Mouse (Mus musculus) natural killer cell, adult 2 months (primary cell): Measurements from ENCODE around the gene Fdxacb1.

Source experiments
- DNase-seq, 2 experiments: peaks; one replicate each; pipeline ENCODE4 v3.0.0; 2022; ENCODE audit warnings: low spot score in 2 of 2

The Fdxacb1 gene

GRCm38 (mm10) chr9:50803055-50803671, 35.1 kb downstream of the Fdxacb1 start:
- no peak for DNase-seq

- no peak for DNase-seq
These were observed 40.4 kb downstream of the Fdxacb1 start for GRCm38 (mm10) chr9:50808471-50808870.

- no peak for DNase-seq
These were observed 41.1 kb downstream of the Fdxacb1 start for GRCm38 (mm10) chr9:50809146-50809545.

GRCm38 (mm10) chr9:50811187-50811586, 43.2 kb downstream of the Fdxacb1 start:
- no peak for DNase-seq

- DNase-seq, result no peak
These were observed 43.7 kb downstream of the Fdxacb1 start for GRCm38 (mm10) chr9:50811746-50812145.

GRCm38 (mm10) chr9:50813796-50814195, 45.8 kb downstream of the Fdxacb1 start:
- no peak for DNase-seq

GRCm38 (mm10) chr9:50815666-50816065, 47.6 kb downstream of the Fdxacb1 start:
- DNase-seq, result no peak

GRCm38 (mm10) chr9:50816512-50816911, 48.5 kb downstream of the Fdxacb1 start:
- no peak for DNase-seq

- no peak for DNase-seq
These were observed 50.0 kb downstream of the Fdxacb1 start for GRCm38 (mm10) chr9:50818050-50818449.

- DNase-seq, result no peak
These were observed 51.7 kb downstream of the Fdxacb1 start for GRCm38 (mm10) chr9:50819716-50820115.

- no peak for DNase-seq
These were observed 53.6 kb downstream of the Fdxacb1 start for GRCm38 (mm10) chr9:50821651-50822050.

- DNase-seq, result no peak
These were observed 54.2 kb downstream of the Fdxacb1 start for GRCm38 (mm10) chr9:50822216-50822615.
